Comparison of ENCODE assay signal across 8 mouse cellular contexts in the genomic region with DNA sequence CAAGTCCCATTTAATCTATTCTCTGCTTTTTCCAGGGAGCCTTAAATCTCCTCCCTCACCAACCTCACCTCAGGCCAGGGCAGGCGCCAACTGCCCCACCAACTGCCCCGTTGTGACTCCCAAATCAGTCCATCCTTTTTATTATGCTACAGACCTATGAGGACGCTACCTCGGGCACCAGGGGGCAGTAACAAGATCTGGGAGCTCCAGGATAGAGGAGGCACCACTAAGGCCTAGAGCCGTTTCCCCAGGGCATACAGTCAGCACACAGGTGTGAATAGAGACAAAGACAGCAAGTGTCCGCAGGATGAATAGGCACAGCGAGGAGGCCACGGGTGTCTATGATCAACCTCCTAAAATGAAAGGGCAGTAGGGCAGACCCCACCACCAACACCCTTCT. TPM values are rescaled to one million over a fixed set of nuclear protein-coding genes. Genes with fewer than 3 reads are reported as not detected.
DNase-seq lines count a peak whose midpoint lies in the region; ATAC-seq lines count a peak whose summit lies in the region.

No protein-coding gene starts in this region.

- H3K4me2 ChIP-seq in hindbrain, embryonic 11.5 days (replicated peaks; ENCODE audit: low read depth, low read length), result no peak overlapping the region
- no peak overlapping the region for H3K4me2 ChIP-seq in hindbrain, embryonic 12.5 days (replicated peaks)
- no peak overlapping the region for H3K4me2 ChIP-seq in heart, embryonic 12.5 days
- H3K4me2 ChIP-seq in stomach, embryonic 14.5 days (replicated peaks; ENCODE audit: low read depth, low read length), result no peak overlapping the region

- no peak for ATAC-seq in hindbrain, embryonic 11.5 days (ENCODE audit: low FRiP score)
- ATAC-seq in hindbrain, embryonic 12.5 days (ENCODE audit: low FRiP score), result no peak
- ATAC-seq in heart, embryonic 12.5 days (ENCODE audit: insufficient number of reproducible peaks, low FRiP score), result no peak
- no peak for ATAC-seq in stomach, embryonic 14.5 days (ENCODE audit: insufficient number of reproducible peaks, insufficient read depth, low FRiP score, low read depth)

- 53% methylated on average over 8 of the region's 8 CpGs for WGBS in hindbrain, embryonic 11.5 days
- 52% methylated on average over 8 of the region's 8 CpGs for WGBS in hindbrain, embryonic 12.5 days
- WGBS in heart, embryonic 12.5 days, result 48% methylated on average over 8 of the region's 8 CpGs
- 43% methylated on average over 8 of the region's 8 CpGs for WGBS in limb, embryonic 10.5 days
- 47% methylated on average over 8 of the region's 8 CpGs for WGBS in stomach, embryonic 14.5 days

- peak; percentile 38 for DNase-seq in hindbrain, embryonic 11.5 days (ENCODE audit: low spot score)
- DNase-seq in MN1 (ENCODE audit: low spot score), result peak; percentile 31
- no peak for DNase-seq in limb, embryonic 10.5 days (ENCODE audit: low spot score)
- DNase-seq in cerebellum, adult 11-12 months, result no peak
- DNase-seq in cerebellum, adult 18-20 months, result no peak

- no peaks in the 10 kb centered on the region for H3K9me3 ChIP-seq in hindbrain, embryonic 11.5 days (ENCODE audit: control insufficient read depth, low read length)
- no peaks in the 10 kb centered on the region for H3K9me3 ChIP-seq in hindbrain, embryonic 12.5 days (replicated peaks)
- no peaks in the 10 kb centered on the region for H3K9me3 ChIP-seq in heart, embryonic 12.5 days (replicated peaks)
- H3K9me3 ChIP-seq in limb, embryonic 10.5 days (replicated peaks), result no peaks in the 10 kb centered on the region
- H3K9me3 ChIP-seq in stomach, embryonic 14.5 days (ENCODE audit: control insufficient read depth, low read depth, low read length), result no peaks in the 10 kb centered on the region

- no peak overlapping the region for H3K9ac ChIP-seq in hindbrain, embryonic 11.5 days (ENCODE audit: low read depth, low read length)
- H3K9ac ChIP-seq in hindbrain, embryonic 12.5 days, result no peak overlapping the region
- H3K9ac ChIP-seq in heart, embryonic 12.5 days, result no peak overlapping the region
- H3K9ac ChIP-seq in stomach, embryonic 14.5 days (replicated peaks; ENCODE audit: low read depth, low read length), result no peak overlapping the region; the same call in 1 of the 2 replicates

- H3K27ac ChIP-seq in hindbrain, embryonic 11.5 days (ENCODE audit: low read depth, low read length), result no peak overlapping the region
- H3K27ac ChIP-seq in hindbrain, embryonic 12.5 days, result no peak overlapping the region; the same call in 1 of the 2 replicates
- 0 out of 2 replicates have a peak overlapping the region, but pooled peaks have one; percentile 33 for H3K27ac ChIP-seq in heart, embryonic 12.5 days (ENCODE audit: poor library complexity, severe bottlenecking)
- peak overlapping the region; percentile 77 for H3K27ac ChIP-seq in limb, embryonic 10.5 days
- peak overlapping the region; percentile 35; the same call in 1 of the 2 replicates for H3K27ac ChIP-seq in stomach, embryonic 14.5 days (ENCODE audit: low read length)

- H3K36me3 ChIP-seq in hindbrain, embryonic 11.5 days (ENCODE audit: control insufficient read depth, insufficient read depth, low read length), result no peaks in the 10 kb centered on the region
- no peaks in the 10 kb centered on the region for H3K36me3 ChIP-seq in hindbrain, embryonic 12.5 days
- peaks cover 6% of the 10 kb centered on the region for H3K36me3 ChIP-seq in heart, embryonic 12.5 days
- H3K36me3 ChIP-seq in limb, embryonic 10.5 days, result peaks cover 71% of the 10 kb centered on the region
- H3K36me3 ChIP-seq in stomach, embryonic 14.5 days (ENCODE audit: control insufficient read depth, insufficient read depth, low read length), result peaks cover 5% of the 10 kb centered on the region; the same call in 1 of the 2 replicates

- H3K4me3 ChIP-seq in hindbrain, embryonic 11.5 days (ENCODE audit: low read depth, low read length), result no peak overlapping the region
- H3K4me3 ChIP-seq in hindbrain, embryonic 12.5 days, result no peak overlapping the region
- H3K4me3 ChIP-seq in heart, embryonic 12.5 days, result no peak overlapping the region
- no peak overlapping the region for H3K4me3 ChIP-seq in limb, embryonic 10.5 days
- H3K4me3 ChIP-seq in stomach, embryonic 14.5 days (ENCODE audit: low read depth, low read length), result no peak overlapping the region

- H3K27me3 ChIP-seq in hindbrain, embryonic 11.5 days (ENCODE audit: control insufficient read depth, insufficient read depth, low read length), result no peaks in the 10 kb centered on the region
- H3K27me3 ChIP-seq in hindbrain, embryonic 12.5 days, result no peaks in the 10 kb centered on the region
- no peaks in the 10 kb centered on the region for H3K27me3 ChIP-seq in heart, embryonic 12.5 days (replicated peaks)
- no peaks in the 10 kb centered on the region for H3K27me3 ChIP-seq in limb, embryonic 10.5 days (ENCODE audit: low read depth, poor library complexity, severe bottlenecking)
- H3K27me3 ChIP-seq in stomach, embryonic 14.5 days (ENCODE audit: control insufficient read depth, insufficient read depth, low read length), result no peaks in the 10 kb centered on the region

- peaks cover 16% of the 10 kb centered on the region for H3K4me1 ChIP-seq in hindbrain, embryonic 11.5 days (replicated peaks; ENCODE audit: control insufficient read depth, insufficient read depth, low read length)
- peaks cover 25% of the 10 kb centered on the region for H3K4me1 ChIP-seq in hindbrain, embryonic 12.5 days
- peaks cover 76% of the 10 kb centered on the region for H3K4me1 ChIP-seq in heart, embryonic 12.5 days (replicated peaks)
- H3K4me1 ChIP-seq in limb, embryonic 10.5 days, result peaks cover 44% of the 10 kb centered on the region
- H3K4me1 ChIP-seq in stomach, embryonic 14.5 days (ENCODE audit: control insufficient read depth, insufficient read depth, low read length), result peaks cover 28% of the 10 kb centered on the region

RNA-seq across cellular contexts. Expression of gene Arhgef17, which starts 23.3 kb away (rescaled TPM):
- 6.3 and 8.3 TPM in 2 replicates for polyA plus RNA-seq in hindbrain, embryonic 11.5 days (2014; fragmentation: Nextera tagmentation; extraction: Ambion mirVana)
- polyA plus RNA-seq in hindbrain, embryonic 12.5 days (2016; fragmentation: Nextera tagmentation; extraction: Ambion mirVana), result 9.1 and 9.6 TPM in 2 replicates
- 8.7 and 10.6 TPM in 2 replicates for polyA plus RNA-seq in heart, embryonic 12.5 days (2016; fragmentation: Nextera tagmentation; extraction: Ambion mirVana)
- polyA plus RNA-seq in limb, embryonic 10.5 days (2016; fragmentation: Nextera tagmentation; extraction: Ambion mirVana), result 9.6 and 11.0 TPM in 2 replicates
- polyA plus RNA-seq in stomach, embryonic 14.5 days (2014; fragmentation: Nextera tagmentation; extraction: Ambion mirVana), result 13.7 and 14.1 TPM in 2 replicates

RNA-seq across cellular contexts. Expression of gene Relt, which starts 45.3 kb away (rescaled TPM):
- 1.4 and 2.0 TPM in 2 replicates for polyA plus RNA-seq in hindbrain, embryonic 11.5 days (2014; fragmentation: Nextera tagmentation; extraction: Ambion mirVana)
- polyA plus RNA-seq in hindbrain, embryonic 12.5 days (2016; fragmentation: Nextera tagmentation; extraction: Ambion mirVana), result 3.6 and 4.5 TPM in 2 replicates
- polyA plus RNA-seq in heart, embryonic 12.5 days (2016; fragmentation: Nextera tagmentation; extraction: Ambion mirVana), result 4.1 TPM in 2 replicates
- polyA plus RNA-seq in limb, embryonic 10.5 days (2016; fragmentation: Nextera tagmentation; extraction: Ambion mirVana), result 5.9 and 7.9 TPM in 2 replicates
- polyA plus RNA-seq in stomach, embryonic 14.5 days (2014; fragmentation: Nextera tagmentation; extraction: Ambion mirVana), result 2.5 and 3.1 TPM in 2 replicates

Comparison
In these comparisons a context has a peak if more than half of its experiments do, and no peak if none do; other contexts are left out.
1. DNase-seq: peak in hindbrain, embryonic 11.5 days (single experiment) and MN1 (single experiment); none in limb, embryonic 10.5 days (single experiment), cerebellum, adult 11-12 months (single experiment) and cerebellum, adult 18-20 months (0 of 2).
2. H3K27ac ChIP-seq: peak in heart, embryonic 12.5 days (single experiment), limb, embryonic 10.5 days (single experiment) and stomach, embryonic 14.5 days (single experiment); none in hindbrain, embryonic 11.5 days (single experiment) and hindbrain, embryonic 12.5 days (single experiment).